Mouse (Mus musculus) midbrain, embryonic 16.5 days (tissue): ENCODE measurements around the gene A930017K11Rik. TPM values are rescaled to one million over a fixed set of nuclear protein-coding genes. Genes with fewer than 3 reads are reported as not detected.

Experiments
- ATAC-seq: fragments of 200-750 bp; cut with Nextera tagmentation; 2 replicates; pipeline ENCODE4 v1.8.0; 2017; ENCODE audit warnings: moderate TSS enrichment
- H3K27ac ChIP-seq: fragments of 300-500 bp; sonication (generic); 2 replicates; pipeline ENCODE4 v1.5.1; 2014; ENCODE audit warnings: mild to moderate bottlenecking, low read length, mixed read lengths
- H3K27me3 ChIP-seq: fragments of 300-500 bp; sonication (generic); 2 replicates; pipeline ENCODE4 v1.6.1; 2014; ENCODE audit warnings: low read depth, low read length, mixed read lengths; ENCODE audit not compliant: control insufficient read depth, insufficient read depth
- H3K36me3 ChIP-seq: fragments of 300-500 bp; sonication (generic); 2 replicates; pipeline ENCODE4 v1.6.1; 2014; ENCODE audit warnings: mild to moderate bottlenecking, low read length, moderate library complexity, mixed read lengths; ENCODE audit not compliant: control insufficient read depth, insufficient read depth
- H3K4me1 ChIP-seq: fragments of 300-500 bp; sonication (generic); 2 replicates; pipeline ENCODE4 v1.6.1; 2014; ENCODE audit warnings: mild to moderate bottlenecking, low read length, mixed read lengths; ENCODE audit not compliant: control insufficient read depth, insufficient read depth
- H3K4me2 ChIP-seq: fragments of 300-500 bp; sonication (generic); 2 replicates; pipeline ENCODE4 v1.6.1; 2014; ENCODE audit warnings: mild to moderate bottlenecking, low read length, mixed read lengths
- H3K4me3 ChIP-seq: fragments of 300-500 bp; sonication (generic); 2 replicates; pipeline ENCODE4 v1.5.1; 2014; ENCODE audit warnings: low read depth, mild to moderate bottlenecking, low read length, moderate library complexity, mixed read lengths
- H3K9ac ChIP-seq: fragments of 300-500 bp; sonication (generic); 2 replicates; pipeline ENCODE4 v1.6.1; 2014; ENCODE audit warnings: low read depth, low read length, mixed read lengths
- H3K9me3 ChIP-seq: fragments of 300-500 bp; sonication (generic); replicated peaks from 2 replicates; pipeline ENCODE4 v1.6.1; 2014; ENCODE audit warnings: mild to moderate bottlenecking, low read length, mixed read lengths; ENCODE audit not compliant: control insufficient read depth, poor library complexity, severe bottlenecking
- WGBS: fragments of 180-500 bp; shearing (Covaris S2); extraction: QIAGEN DNeasy Blood & Tissue Kit; methylation state at CpG from one replicate; pipeline ENCODE4 v1.1.7; 2014; 5-methylcytosine and 5-hydroxymethylcytosine counted together
- polyA plus RNA-seq: library from polyadenylated mRNA; unstranded; fragments of >200 nt; fragmentation: Nextera tagmentation; extraction: Ambion mirVana; gene quantifications from 2 replicates; pipeline ENCODE4 v1.2.1, GENCODE M21; 2015

The A930017K11Rik gene
- polyA plus RNA-seq, 1 experiment from 2014 or later, result 3.1 TPM

DNA sequence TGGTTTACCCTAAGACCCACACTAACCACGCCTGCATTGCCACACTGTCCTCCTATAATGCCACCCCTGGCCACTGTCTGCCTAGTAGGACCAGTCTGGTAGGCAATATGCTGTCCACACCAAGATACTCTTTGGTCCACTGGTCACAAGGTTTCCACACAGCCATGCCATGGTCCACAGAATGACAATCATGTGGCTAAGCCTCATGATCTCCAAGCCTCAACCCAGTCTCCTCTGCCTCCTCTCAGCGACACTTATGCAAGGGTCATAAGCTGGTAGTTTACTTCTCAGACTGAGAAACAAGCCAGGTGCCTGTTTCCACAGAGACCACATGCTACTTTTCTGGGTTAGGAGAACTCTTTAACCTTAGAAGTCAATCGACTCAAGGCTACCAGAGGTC is 30.5 kb upstream of the A930017K11Rik start:
- Histone ChIP-seq H3K27me3 (no peaks in the 10 kb centered on the region), H3K4me2 (no peak overlapping the region), H3K36me3 (0 out of 2 replicates have a peak, but pooled peaks cover 2% of the 10 kb centered on the region), H3K9ac (no peak overlapping the region), H3K27ac (no peak overlapping the region), H3K4me1 (peaks cover 31% of the 10 kb centered on the region), H3K9me3 (no peaks in the 10 kb centered on the region), H3K4me3 (no peak overlapping the region)
- ATAC-seq, result no peak
- 97% methylated on average over 3 of the region's 3 CpGs for WGBS

DNA sequence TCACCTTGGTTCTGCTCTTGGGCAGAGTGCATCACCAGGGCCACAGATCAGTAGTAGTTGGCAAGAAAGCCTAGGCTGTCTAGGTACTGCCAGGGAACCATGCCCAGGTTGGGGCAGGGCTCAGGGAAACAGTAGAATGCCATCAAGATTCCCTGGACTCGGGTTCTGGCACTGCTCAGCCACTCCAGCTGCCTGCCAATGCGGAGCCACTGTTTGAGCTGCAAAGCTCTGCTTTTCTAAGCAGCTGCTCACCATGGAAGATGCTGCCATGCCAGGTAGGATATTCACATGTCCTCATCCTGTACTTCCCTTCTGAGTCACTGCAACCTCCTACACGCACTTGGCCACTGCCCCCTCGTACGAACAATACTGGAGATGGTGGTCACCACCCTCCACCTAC is 28.5 kb upstream of the A930017K11Rik start:
- 87% methylated on average over 5 of the region's 5 CpGs for WGBS
- Histone ChIP-seq H3K27ac (no peak overlapping the region), H3K9ac (no peak overlapping the region), H3K9me3 (no peaks in the 10 kb centered on the region), H3K4me2 (no peak overlapping the region), H3K4me1 (peaks cover 24% of the 10 kb centered on the region), H3K27me3 (no peaks in the 10 kb centered on the region), H3K4me3 (no peak overlapping the region), H3K36me3 (no peaks in the 10 kb centered on the region)
- no peak for ATAC-seq

DNA sequence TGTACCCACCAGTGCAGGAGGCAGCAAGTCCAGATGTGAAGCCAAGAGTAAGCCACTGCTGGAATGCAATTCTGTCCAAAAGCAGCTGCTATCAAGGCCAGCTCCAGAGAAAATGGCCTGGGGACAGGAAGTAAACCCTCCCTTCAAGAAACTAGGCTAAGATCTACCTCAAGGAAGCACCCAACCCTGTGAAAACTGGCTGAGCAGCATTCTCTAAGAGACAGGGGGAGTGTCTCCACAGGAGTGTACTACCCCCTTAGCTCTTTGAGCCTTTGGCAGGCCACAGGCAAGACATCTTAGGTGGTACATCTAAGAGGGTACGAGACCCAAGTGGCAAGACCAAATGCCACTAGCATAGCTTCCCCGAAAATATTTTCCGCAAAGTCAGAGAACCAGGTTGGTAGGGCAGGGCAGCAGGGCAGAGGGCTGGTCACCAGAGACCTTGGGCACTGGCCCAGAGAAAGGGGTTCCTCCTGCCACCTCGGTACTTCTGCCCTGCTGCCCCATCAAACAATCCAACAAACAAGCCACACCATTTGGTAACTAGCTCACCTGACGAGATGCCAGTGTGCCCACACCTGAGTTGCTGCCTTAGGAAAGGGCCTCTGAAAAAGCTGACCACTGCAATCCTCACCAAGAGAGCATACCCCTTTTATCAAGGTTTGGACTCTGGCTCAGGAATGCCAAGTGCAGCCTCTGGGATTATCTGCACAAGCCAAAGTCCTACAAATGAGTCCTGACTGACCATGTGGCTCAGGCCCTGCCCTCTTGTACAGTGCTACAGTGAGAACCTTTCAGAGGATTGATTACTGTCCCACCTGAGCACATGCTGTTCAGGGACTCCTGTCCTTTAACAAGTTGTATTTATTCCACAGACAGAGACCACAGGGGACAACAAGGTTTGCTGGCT is 27.7 kb upstream of the A930017K11Rik start:
- no peak overlapping the region for H3K4me3 ChIP-seq
- no peak overlapping the region for H3K4me2 ChIP-seq
- no peak for ATAC-seq
- no peak overlapping the region for H3K27ac ChIP-seq
- no peaks in the 10 kb centered on the region for H3K36me3 ChIP-seq
- no peak overlapping the region for H3K9ac ChIP-seq
- WGBS, result 92% methylated on average over 5 of the region's 5 CpGs
- H3K9me3 ChIP-seq, result no peaks in the 10 kb centered on the region
- peaks cover 24% of the 10 kb centered on the region for H3K4me1 ChIP-seq
- H3K27me3 ChIP-seq, result no peaks in the 10 kb centered on the region

DNA sequence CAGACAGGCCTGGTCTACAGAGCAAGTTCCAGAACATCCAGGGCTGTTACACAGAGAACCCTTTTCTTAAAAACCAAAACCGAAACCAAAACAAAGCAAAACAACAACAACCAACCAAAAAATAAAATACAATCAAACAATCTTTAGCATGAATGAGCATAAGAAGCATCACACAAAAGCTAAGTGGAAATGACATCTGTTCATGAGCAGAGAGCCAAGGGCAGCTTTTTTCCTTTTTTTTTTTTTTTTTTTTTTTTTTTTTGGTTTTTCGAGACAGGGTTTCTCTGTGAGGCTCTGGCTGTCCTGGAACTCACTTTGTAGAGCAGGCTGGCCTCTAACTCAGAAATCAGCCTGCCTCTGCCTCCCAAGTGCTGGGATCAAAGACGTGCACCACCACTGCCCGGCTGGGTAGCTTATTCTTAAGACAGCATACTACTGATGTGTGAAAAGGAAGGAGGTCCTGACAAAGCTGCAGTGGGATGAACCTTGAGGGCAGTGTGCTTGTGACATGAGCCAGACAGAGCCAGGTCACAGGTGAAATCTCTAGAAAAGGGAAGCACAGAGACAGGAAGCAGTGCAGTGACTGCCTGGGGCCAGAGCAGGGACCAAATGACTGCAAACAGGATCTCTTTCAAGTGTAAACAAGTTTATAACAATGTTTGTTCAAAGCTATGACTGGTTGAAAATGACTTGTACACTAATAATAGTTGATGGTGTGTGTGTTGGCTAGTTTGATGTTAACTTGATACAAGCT is 18.8 kb upstream of the A930017K11Rik start:
- Histone ChIP-seq H3K27me3 (no peaks in the 10 kb centered on the region), H3K4me1 (peaks cover 2% of the 10 kb centered on the region; the same call in 1 of the 2 replicates), H3K36me3 (no peaks in the 10 kb centered on the region; the same call in 1 of the 2 replicates), H3K9ac (no peak overlapping the region), H3K4me3 (no peak overlapping the region), H3K9me3 (no peaks in the 10 kb centered on the region), H3K4me2 (no peak overlapping the region), H3K27ac (no peak overlapping the region)
- ATAC-seq, result no peak
- WGBS, result 88% methylated on average over 4 of the region's 4 CpGs

DNA sequence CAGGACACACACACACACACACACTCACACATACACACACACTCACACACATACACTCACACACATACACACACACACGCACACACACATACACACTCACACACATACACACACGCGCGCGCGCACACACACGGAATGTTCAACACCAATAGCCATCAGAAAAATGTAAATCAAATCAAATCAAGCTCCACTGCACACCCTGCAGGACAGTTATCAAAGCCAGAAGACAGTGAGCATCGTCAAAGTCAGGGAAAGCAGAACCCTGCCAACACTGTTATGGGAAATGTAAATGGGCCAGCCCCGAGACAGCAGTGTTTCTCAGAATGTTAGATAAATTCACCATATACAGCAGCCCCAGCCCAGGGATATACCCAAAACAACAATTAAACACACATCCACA is 18.1 kb upstream of the A930017K11Rik start:
- 91% methylated on average over 9 of the region's 9 CpGs for WGBS
- Histone ChIP-seq H3K36me3 (no peaks in the 10 kb centered on the region; the same call in 1 of the 2 replicates), H3K9me3 (no peaks in the 10 kb centered on the region), H3K27ac (no peak overlapping the region), H3K27me3 (no peaks in the 10 kb centered on the region), H3K4me1 (peaks cover 2% of the 10 kb centered on the region; the same call in 1 of the 2 replicates), H3K4me3 (no peak overlapping the region), H3K4me2 (no peak overlapping the region), H3K9ac (no peak overlapping the region)
- no peak for ATAC-seq

DNA sequence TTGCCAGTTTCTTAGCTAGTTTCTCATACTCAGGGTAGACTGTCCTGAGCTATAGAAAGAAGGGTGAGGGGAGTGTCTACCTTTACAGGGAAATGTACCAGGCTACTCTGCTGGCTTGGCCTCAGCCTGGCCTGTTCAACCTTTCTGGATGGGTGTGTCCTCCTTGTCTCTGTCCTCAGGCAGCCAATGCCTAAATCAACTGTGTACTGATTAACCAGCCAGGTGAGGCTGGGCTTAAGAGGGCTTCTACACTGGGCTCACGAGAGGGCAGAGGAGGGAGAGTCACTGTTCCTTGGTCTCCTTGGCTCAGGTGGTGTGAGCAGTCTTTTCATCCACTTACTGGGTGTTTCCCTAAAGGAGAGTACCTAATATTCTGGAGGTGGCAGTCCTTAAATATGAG is 15.8 kb upstream of the A930017K11Rik start:
- no peaks in the 10 kb centered on the region for H3K9me3 ChIP-seq
- no peak for ATAC-seq
- H3K4me1 ChIP-seq, result peaks cover 2% of the 10 kb centered on the region; the same call in 1 of the 2 replicates
- H3K36me3 ChIP-seq, result peaks cover 3% of the 10 kb centered on the region; the same call in 1 of the 2 replicates
- no peak overlapping the region for H3K4me3 ChIP-seq
- H3K4me2 ChIP-seq, result no peak overlapping the region
- no peak overlapping the region for H3K9ac ChIP-seq
- H3K27ac ChIP-seq, result no peak overlapping the region
- H3K27me3 ChIP-seq, result no peaks in the 10 kb centered on the region
- WGBS, result 79% methylated on average over 1 of the region's 1 CpGs

DNA sequence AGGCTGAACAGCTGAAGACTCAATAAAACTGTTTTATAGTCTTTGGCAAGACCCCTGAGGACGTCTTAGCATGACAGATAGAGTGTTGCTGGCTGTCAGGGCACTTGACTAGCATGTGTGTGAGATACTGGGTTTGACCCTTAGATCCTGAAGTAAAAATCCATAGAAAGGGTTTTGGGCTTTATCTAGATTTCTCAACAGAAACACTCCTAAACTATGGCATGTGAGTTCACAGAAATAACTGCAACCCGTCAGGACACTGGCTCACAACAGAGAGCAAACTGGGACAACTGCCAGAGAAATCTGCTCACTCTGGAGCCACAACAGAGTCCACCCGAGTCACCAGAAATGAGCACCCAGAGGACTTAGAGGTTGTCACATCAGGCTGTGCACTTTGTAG is 15.3 kb upstream of the A930017K11Rik start:
- H3K4me3 ChIP-seq, result no peak overlapping the region
- H3K4me2 ChIP-seq, result no peak overlapping the region
- peaks cover 3% of the 10 kb centered on the region; the same call in 1 of the 2 replicates for H3K36me3 ChIP-seq
- no peak for ATAC-seq
- no peak overlapping the region for H3K9ac ChIP-seq
- H3K27ac ChIP-seq, result no peak overlapping the region
- H3K4me1 ChIP-seq, result peaks cover 2% of the 10 kb centered on the region; the same call in 1 of the 2 replicates
- 74% methylated on average over 3 of the region's 3 CpGs for WGBS
- no peaks in the 10 kb centered on the region for H3K27me3 ChIP-seq
- no peaks in the 10 kb centered on the region for H3K9me3 ChIP-seq

DNA sequence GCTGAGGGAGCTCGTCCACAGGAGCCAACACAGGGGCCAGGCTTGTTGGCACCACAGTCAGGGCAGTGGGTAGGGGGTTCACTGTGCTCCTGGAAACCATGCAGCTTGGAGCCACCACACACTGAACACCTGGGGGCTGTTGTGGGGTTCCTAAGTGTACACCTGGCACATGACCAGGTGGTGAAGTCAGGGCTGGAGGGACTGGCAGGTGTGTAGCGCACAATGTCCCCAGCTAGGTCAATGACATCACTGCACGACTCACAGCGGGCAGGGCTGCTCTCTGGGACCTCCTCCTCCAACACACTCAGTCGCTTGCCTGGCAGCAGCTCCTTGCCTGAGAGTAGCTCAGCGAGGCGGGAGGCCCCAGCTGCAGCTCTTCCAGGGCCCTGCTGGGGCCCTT is 11.9 kb upstream of the A930017K11Rik start:
- Histone ChIP-seq H3K4me3 (no peak overlapping the region), H3K9me3 (no peaks in the 10 kb centered on the region), H3K27me3 (no peaks in the 10 kb centered on the region), H3K9ac (no peak overlapping the region), H3K36me3 (peaks cover 3% of the 10 kb centered on the region; the same call in 1 of the 2 replicates), H3K27ac (no peak overlapping the region), H3K4me1 (no peaks in the 10 kb centered on the region), H3K4me2 (no peak overlapping the region)
- 89% methylated on average over 7 of the region's 7 CpGs for WGBS
- ATAC-seq, result no peak
